ENCODE assay signal across 19 mouse cellular contexts in genomic region chr4:137096353-137096752, GRCm38 (mm10). TPM values are rescaled to one million over a fixed set of nuclear protein-coding genes. Genes with fewer than 3 reads are reported as not detected.
A peak's percentile ranks its signal among the peaks of the same experiment; 100 is the strongest.
DNase-seq lines count a peak whose midpoint lies in the region; ATAC-seq and TF ChIP-seq lines count a peak whose summit lies in the region.
"Had no signal": no experiment of that assay in that cellular context is flagged by ENCODE, and none has a peak within 500 bp of the region (broad histone marks: within the 10 kb centered on the region; RNA-seq: fewer than 3 reads in every experiment).

No protein-coding gene starts in this region.

- 18% methylated on average over 10 of the region's 10 CpGs for WGBS in heart, embryonic 10.5 days
- WGBS in heart, embryonic 16.5 days: 28% methylated on average over 10 of the region's 10 CpGs
- 33% methylated on average over 10 of the region's 10 CpGs for WGBS in embryonic facial prominence, embryonic 14.5 days
- 58% methylated on average over 10 of the region's 10 CpGs for whole genome bisulfite sequencing in stomach, postnatal 0 days

- H3K4me3 ChIP-seq in heart, embryonic 10.5 days: peak overlapping the region; percentile 27
- H3K4me3 ChIP-seq in heart, embryonic 16.5 days (ENCODE audit: low read length): no peak overlapping the region
- no peak overlapping the region for H3K4me3 ChIP-seq in embryonic facial prominence, embryonic 14.5 days (ENCODE audit: low read depth, low read length)
- H3K4me3 ChIP-seq in stomach, postnatal 0 days (ENCODE audit: low read depth, low read length): no peak overlapping the region
- H3K4me3 ChIP-seq: forebrain, embryonic 13.5 days; gastrocnemius, adult 2 months; hindbrain, embryonic 12.5 days had no signal

- no peaks in the 10 kb centered on the region for H3K9me3 ChIP-seq in heart, embryonic 10.5 days
- H3K9me3 ChIP-seq in heart, embryonic 16.5 days (replicated peaks; ENCODE audit: control insufficient read depth, low read length): no peaks in the 10 kb centered on the region
- 0 out of 2 replicates have a peak, but pooled peaks cover 7% of the 10 kb centered on the region for H3K9me3 ChIP-seq in embryonic facial prominence, embryonic 14.5 days (ENCODE audit: control insufficient read depth, low read length)
- no peaks in the 10 kb centered on the region for H3K9me3 ChIP-seq in stomach, postnatal 0 days (ENCODE audit: control insufficient read depth, low read length)
- H3K9me3 ChIP-seq: forebrain, embryonic 13.5 days; hindbrain, embryonic 12.5 days had no signal

- peaks cover 36% of the 10 kb centered on the region for H3K27me3 ChIP-seq in heart, embryonic 10.5 days (ENCODE audit: insufficient read depth, poor library complexity, severe bottlenecking)
- H3K27me3 ChIP-seq in heart, embryonic 16.5 days (ENCODE audit: control insufficient read depth, insufficient read depth, low read length): no peaks in the 10 kb centered on the region
- H3K27me3 ChIP-seq in embryonic facial prominence, embryonic 14.5 days (replicated peaks; ENCODE audit: control insufficient read depth, insufficient read depth, low read length): no peaks in the 10 kb centered on the region
- H3K27me3 ChIP-seq in stomach, postnatal 0 days (ENCODE audit: control insufficient read depth, insufficient read depth, low read length): no peaks in the 10 kb centered on the region
- H3K27me3 ChIP-seq: forebrain, embryonic 13.5 days; hindbrain, embryonic 12.5 days had no signal

- H3K9ac ChIP-seq in heart, embryonic 16.5 days (ENCODE audit: low read length): no peak overlapping the region
- H3K9ac ChIP-seq in embryonic facial prominence, embryonic 14.5 days (ENCODE audit: low read depth, low read length): no peak overlapping the region
- no peak overlapping the region for H3K9ac ChIP-seq in stomach, postnatal 0 days (ENCODE audit: low read length)
- H3K9ac ChIP-seq: forebrain, embryonic 13.5 days; forebrain, postnatal 0 days; hindbrain, embryonic 12.5 days had no signal

- no peak overlapping the region for H3K27ac ChIP-seq in heart, embryonic 10.5 days
- no peak overlapping the region for H3K27ac ChIP-seq in heart, embryonic 16.5 days (ENCODE audit: low read length)
- 0 out of 2 replicates have a peak overlapping the region, but pooled peaks have one; percentile 28 for H3K27ac ChIP-seq in embryonic facial prominence, embryonic 14.5 days (replicated peaks; ENCODE audit: low read depth, low read length)
- no peak overlapping the region for H3K27ac ChIP-seq in stomach, postnatal 0 days (replicated peaks)
- H3K27ac ChIP-seq: forebrain, embryonic 13.5 days; gastrocnemius, adult 2 months; hindbrain, embryonic 12.5 days had no signal

- TF ChIP-seq EP300 in stomach, postnatal 0 days (optimal IDR thresholded peaks at IDR 0.05): no peak

- no peak overlapping the region for H3K4me2 ChIP-seq in heart, embryonic 16.5 days (ENCODE audit: low read depth, low read length)
- H3K4me2 ChIP-seq in embryonic facial prominence, embryonic 14.5 days (ENCODE audit: low read depth, low read length): no peak overlapping the region
- no peak overlapping the region for H3K4me2 ChIP-seq in stomach, postnatal 0 days (replicated peaks; ENCODE audit: low read depth)
- H3K4me2 ChIP-seq: forebrain, embryonic 13.5 days; hindbrain, embryonic 12.5 days had no signal

- 0 out of 2 replicates have a peak, but pooled peaks have one; percentile 18 for ATAC-seq in heart, embryonic 16.5 days (replicated peaks; ENCODE audit: extremely low read depth, insufficient read depth, low FRiP score)
- ATAC-seq in embryonic facial prominence, embryonic 14.5 days (ENCODE audit: low read depth): no peak
- ATAC-seq in stomach, postnatal 0 days (ENCODE audit: low FRiP score, low TSS enrichment): peak; percentile 45; the same call in 1 of the 2 replicates
- ATAC-seq: forebrain, embryonic 13.5 days; forebrain, postnatal 0 days; hindbrain, embryonic 16.5 days; inflammation-experienced regulatory T-cells, adult 6 months; intestine, postnatal 0 days had no signal

- H3K4me1 ChIP-seq in heart, embryonic 10.5 days: peaks cover 10% of the 10 kb centered on the region
- H3K4me1 ChIP-seq in heart, embryonic 16.5 days (ENCODE audit: control insufficient read depth, insufficient read depth, low read length): 0 out of 2 replicates have a peak, but pooled peaks cover 2% of the 10 kb centered on the region
- H3K4me1 ChIP-seq in embryonic facial prominence, embryonic 14.5 days (ENCODE audit: control insufficient read depth, insufficient read depth, low read length): peaks cover 17% of the 10 kb centered on the region
- H3K4me1 ChIP-seq in stomach, postnatal 0 days (replicated peaks; ENCODE audit: control insufficient read depth, insufficient read depth): no peaks in the 10 kb centered on the region
- H3K4me1 ChIP-seq: forebrain, embryonic 13.5 days had no signal

- TF ChIP-seq CTCF in stomach, postnatal 0 days (IDR thresholded peaks at IDR 0.05; ENCODE audit: low read depth): no peak

- no peak for DNase-seq in heart, embryonic 10.5 days (ENCODE audit: low spot score)
- DNase-seq in heart, adult 8-10 months (ENCODE audit: low spot score): no peak
- no peak for DNase-seq in heart, adult 9 months (ENCODE audit: low spot score in 2 of 2)
- peak; percentile 65 for DNase-seq in embryonic facial prominence, embryonic 14.5 days (ENCODE audit: low spot score)
- DNase-seq in stomach, postnatal 0 days (ENCODE audit: low spot score): peak; percentile 66
- DNase-seq in left cerebral cortex, adult 8-10 months (ENCODE audit: low spot score in 2 of 2): no peak
- DNase-seq: adrenal gland, adult 8-10 months; cerebellum, adult 2 months; forebrain, postnatal 0 days; gastrocnemius, adult 2 months; gastrocnemius, postnatal 25 days; heart, postnatal 4 days; kidney, adult 8-10 months had no signal

- H3K36me3 ChIP-seq in heart, embryonic 10.5 days: no peaks in the 10 kb centered on the region
- no peaks in the 10 kb centered on the region for H3K36me3 ChIP-seq in heart, embryonic 16.5 days (ENCODE audit: control insufficient read depth, insufficient read depth)
- no peaks in the 10 kb centered on the region for H3K36me3 ChIP-seq in embryonic facial prominence, embryonic 14.5 days (ENCODE audit: control insufficient read depth, insufficient read depth, low read length)
- no peaks in the 10 kb centered on the region for H3K36me3 ChIP-seq in stomach, postnatal 0 days (ENCODE audit: control insufficient read depth, insufficient read depth, low read length)
- H3K36me3 ChIP-seq: hindbrain, embryonic 12.5 days had no signal

RNA-seq across cellular contexts. Expression of gene Zbtb40, which starts 47.8 kb away (rescaled TPM):
- polyA plus RNA-seq in heart, embryonic 10.5 days (2016; fragmentation: Nextera tagmentation; extraction: Ambion mirVana): 4.1 and 4.3 TPM in 2 replicates
- 1 to 10 TPM; 5.6 to 9.3 (median 7.1) TPM for total RNA-seq in heart, adult 8-10 months (2022)
- polyA plus RNA-seq in heart, embryonic 16.5 days (2015; fragmentation: Nextera tagmentation; extraction: Ambion mirVana): 3.0 and 3.1 TPM in 2 replicates
- 3.0 and 4.1 TPM in 2 replicates for polyA plus RNA-seq in embryonic facial prominence, embryonic 14.5 days (2014; fragmentation: Nextera tagmentation; extraction: Ambion mirVana)
- 0.86 and 0.87 TPM in 2 replicates for polyA plus RNA-seq in stomach, postnatal 0 days (2015; fragmentation: Nextera tagmentation; extraction: Ambion mirVana)
- 1 to 10 TPM; 8.3 to 9.8 (median 8.4) TPM for total RNA-seq in left cerebral cortex, adult 8-10 months (2022)

Comparison
In these comparisons a context has a peak if more than half of its experiments do, and no peak if none do; other contexts are left out.
1. DNase-seq: peak in embryonic facial prominence, embryonic 14.5 days (single experiment) and stomach, postnatal 0 days (single experiment); none in heart, embryonic 10.5 days (single experiment), heart, adult 8-10 months (single experiment), heart, adult 9 months (0 of 2) and left cerebral cortex, adult 8-10 months (0 of 2).